Mouse (Mus musculus) spleen, adult 2 months (tissue): ENCODE measurements around the gene Ugp2.

Source experiments
- CTCF ChIP-seq: fragments of 200-500 bp; IDR thresholded peaks from 2 replicates; pipeline ENCODE4 v1.5.1; 2011; ENCODE audit warnings: mild to moderate bottlenecking, inconsistent platforms; ENCODE audit not compliant: insufficient read depth, insufficient read length, insufficient replicate concordance; ENCODE audit errors: extremely low read depth
- POLR2A ChIP-seq: fragments of 200-500 bp; IDR thresholded peaks from 2 replicates; pipeline ENCODE4 v1.6.1; 2011; ENCODE audit warnings: low read depth, low read length, inconsistent platforms

DNA sequence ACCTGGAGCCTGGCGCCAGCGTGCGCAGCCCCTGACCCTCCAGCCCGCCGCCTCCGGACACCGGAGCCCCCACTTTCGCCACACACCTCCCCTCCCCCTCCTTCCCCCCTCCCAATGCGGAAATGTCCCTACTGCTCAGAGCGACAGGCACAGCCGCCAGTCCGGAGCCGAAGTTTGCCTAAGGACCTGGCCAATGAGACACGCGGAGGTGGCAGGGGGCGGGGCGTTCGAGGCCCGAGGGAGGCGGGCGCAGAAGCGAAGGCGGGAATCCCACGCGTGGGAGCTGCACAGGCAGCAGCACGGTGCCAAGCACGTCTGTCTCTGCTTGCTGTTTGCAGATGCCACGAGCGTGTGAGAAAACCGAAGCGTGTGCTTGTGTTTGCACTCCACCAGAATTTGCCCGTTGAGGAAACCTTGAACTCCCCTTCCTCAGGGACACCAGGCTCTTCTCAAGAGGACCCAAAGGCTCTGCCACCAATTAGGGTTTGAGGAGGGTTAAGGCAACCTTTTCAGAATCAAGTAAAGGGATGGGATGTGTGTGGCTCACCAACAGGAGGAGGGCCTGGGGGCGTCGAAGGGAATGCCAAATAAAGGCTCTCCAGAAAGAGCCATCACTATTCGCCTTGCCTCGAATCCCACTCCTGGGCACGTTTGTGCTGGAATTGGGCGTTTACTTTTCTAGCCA lies at the start of gene Ugp2:
- no peak for TF ChIP-seq CTCF
- TF ChIP-seq POLR2A, result peak; percentile 32
